Mouse (Mus musculus) heart, adult 2 months (tissue): ENCODE results near the gene Dgkh.

Source experiments
- CTCF ChIP-seq: fragments of 200-600 bp; IDR thresholded peaks from 2 replicates; pipeline ENCODE4 v1.8.1; 2022; ENCODE audit warnings: antibody characterized with exemption, mild to moderate bottlenecking, moderate library complexity
- EP300 ChIP-seq: fragments of 200-500 bp; IDR thresholded peaks from 2 replicates; pipeline ENCODE4 v1.6.1; 2011; ENCODE audit warnings: low read depth, low read length, control low read depth; ENCODE audit not compliant: insufficient read depth
- POLR2A ChIP-seq: fragments of 200-500 bp; IDR thresholded peaks from 2 replicates; pipeline ENCODE4 v1.6.1; 2011; ENCODE audit warnings: mild to moderate bottlenecking, low read depth, low read length, control low read depth; ENCODE audit not compliant: insufficient read depth

DNA sequence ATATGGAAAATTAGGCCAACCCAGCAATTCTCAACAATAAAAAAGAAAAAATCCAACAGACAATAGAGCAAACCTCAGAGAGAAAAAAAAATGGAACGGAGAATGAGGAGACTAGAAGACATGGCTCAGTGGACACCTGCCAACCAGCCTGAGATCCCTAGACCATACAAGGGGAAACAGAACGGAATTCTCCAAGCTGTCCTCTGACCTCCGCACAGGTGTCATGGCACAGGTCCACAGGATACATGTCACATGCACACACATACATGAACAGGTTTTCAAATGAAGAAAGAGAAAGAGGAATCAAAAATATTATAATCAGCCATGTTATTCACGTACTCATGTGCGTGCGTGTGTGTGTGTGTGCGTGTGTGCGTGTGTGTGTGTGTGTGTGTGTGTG is 38.5 kb downstream of the Dgkh start:
- TF ChIP-seq EP300 (no peak), POLR2A (no peak), CTCF (no peak)
